Mouse (Mus musculus) liver, embryonic 12.5 days (tissue): ENCODE results near the gene F2r. TPM values are rescaled to one million over a fixed set of nuclear protein-coding genes. Genes with fewer than 3 reads are reported as not detected.
A peak's percentile ranks its signal among the peaks of the same experiment; 100 is the strongest.

ENCODE experiments used
- ATAC-seq: fragments of 200-750 bp; cut with Nextera tagmentation; 2 replicates; pipeline ENCODE4 v1.8.0; 2017; ENCODE audit warnings: moderate number of reproducible peaks, mild to moderate bottlenecking, moderate library complexity
- H3K27ac ChIP-seq: fragments of 300-500 bp; sonication (generic); 2 replicates; pipeline ENCODE4 v1.5.1; 2016; ENCODE audit warnings: mild to moderate bottlenecking
- H3K27me3 ChIP-seq: fragments of 300-500 bp; sonication (generic); replicated peaks from 2 replicates; pipeline ENCODE4 v1.6.1; 2016; ENCODE audit warnings: mild to moderate bottlenecking, moderate library complexity
- H3K36me3 ChIP-seq: fragments of 300-500 bp; sonication (generic); 2 replicates; pipeline ENCODE4 v1.6.1; 2016; ENCODE audit warnings: mild to moderate bottlenecking, moderate library complexity
- H3K4me1 ChIP-seq: fragments of 300-500 bp; sonication (generic); 2 replicates; pipeline ENCODE4 v1.6.1; 2016
- H3K4me2 ChIP-seq: fragments of 300-500 bp; sonication (generic); 2 replicates; pipeline ENCODE4 v1.6.1; 2016; ENCODE audit warnings: mild to moderate bottlenecking, moderate library complexity
- H3K4me3 ChIP-seq: fragments of 300-500 bp; sonication (generic); 2 replicates; pipeline ENCODE4 v1.5.1; 2016; ENCODE audit warnings: mild to moderate bottlenecking, moderate library complexity
- H3K9ac ChIP-seq: fragments of 300-500 bp; sonication (generic); 2 replicates; pipeline ENCODE4 v1.6.1; 2016; ENCODE audit warnings: mild to moderate bottlenecking, moderate library complexity
- H3K9me3 ChIP-seq: fragments of 300-500 bp; sonication (generic); replicated peaks from 2 replicates; pipeline ENCODE4 v1.6.1; 2016; ENCODE audit warnings: mild to moderate bottlenecking, moderate library complexity
- WGBS: fragments of 180-500 bp; shearing (Covaris S2); methylation state at CpG from one replicate; pipeline ENCODE4 v1.1.7; 2016; ENCODE audit not compliant: insufficient replicate concordance; 5-methylcytosine and 5-hydroxymethylcytosine counted together
- polyA plus RNA-seq: library from polyadenylated mRNA; unstranded; fragments of >200 nt; fragmentation: Nextera tagmentation; extraction: Ambion mirVana; gene quantifications from 2 replicates; pipeline ENCODE4 v1.2.1, GENCODE M21; 2016

The F2r gene
- polyA plus RNA-seq, 1 experiment from 2014 or later = 84.3 TPM

- WGBS = 63% methylated on average over 5 of the region's 5 CpGs
- Histone ChIP-seq H3K36me3 (no peaks in the 10 kb centered on the region), H3K4me3 (no peak overlapping the region), H3K27me3 (peaks cover 60% of the 10 kb centered on the region), H3K27ac (no peak overlapping the region), H3K9me3 (no peaks in the 10 kb centered on the region), H3K9ac (no peak overlapping the region), H3K4me2 (no peak overlapping the region), H3K4me1 (peaks cover 4% of the 10 kb centered on the region; the same call in 1 of the 2 replicates)
- no peak for ATAC-seq
These were observed 33.4 kb downstream of the F2r start for GRCm38 (mm10) chr13:95584898-95585297.

- ATAC-seq = no peak
- H3K4me3 ChIP-seq = no peak overlapping the region
- WGBS = 59% methylated on average over 19 of the region's 19 CpGs
- no peaks in the 10 kb centered on the region for H3K9me3 ChIP-seq
- H3K27me3 ChIP-seq = peaks cover 47% of the 10 kb centered on the region
- no peaks in the 10 kb centered on the region for H3K36me3 ChIP-seq
- H3K9ac ChIP-seq = no peak overlapping the region
- no peak overlapping the region for H3K27ac ChIP-seq
- peaks cover 4% of the 10 kb centered on the region; the same call in 1 of the 2 replicates for H3K4me1 ChIP-seq
- no peak overlapping the region for H3K4me2 ChIP-seq
These were observed 34.8 kb downstream of the F2r start for GRCm38 (mm10) chr13:95583237-95584189.

- H3K4me1 ChIP-seq = peaks cover 4% of the 10 kb centered on the region; the same call in 1 of the 2 replicates
- no peak for ATAC-seq
- H3K9me3 ChIP-seq = no peaks in the 10 kb centered on the region
- peaks cover 38% of the 10 kb centered on the region for H3K27me3 ChIP-seq
- H3K36me3 ChIP-seq = no peaks in the 10 kb centered on the region
- H3K4me2 ChIP-seq = no peak overlapping the region
- no peak overlapping the region for H3K4me3 ChIP-seq
- 36% methylated on average over 1 of the region's 1 CpGs for WGBS
- H3K9ac ChIP-seq = no peak overlapping the region
- H3K27ac ChIP-seq = no peak overlapping the region
These were observed 36.4 kb downstream of the F2r start for GRCm38 (mm10) chr13:95581850-95582249.

- no peak overlapping the region for H3K4me3 ChIP-seq
- peaks cover 13% of the 10 kb centered on the region; the same call in 1 of the 2 replicates for H3K27me3 ChIP-seq
- ATAC-seq = no peak
- H3K27ac ChIP-seq = no peak overlapping the region
- H3K4me1 ChIP-seq = no peaks in the 10 kb centered on the region
- 69% methylated on average over 5 of the region's 5 CpGs for WGBS
- H3K36me3 ChIP-seq = no peaks in the 10 kb centered on the region
- no peak overlapping the region for H3K4me2 ChIP-seq
- no peaks in the 10 kb centered on the region for H3K9me3 ChIP-seq
- H3K9ac ChIP-seq = no peak overlapping the region
These were observed 40.1 kb downstream of the F2r start for GRCm38 (mm10) chr13:95578016-95578697.

- H3K4me2 ChIP-seq = no peak overlapping the region
- H3K27ac ChIP-seq = no peak overlapping the region
- H3K36me3 ChIP-seq = no peaks in the 10 kb centered on the region
- 94% methylated on average over 4 of the region's 4 CpGs for WGBS
- H3K27me3 ChIP-seq = no peaks in the 10 kb centered on the region
- peaks cover 9% of the 10 kb centered on the region; the same call in 1 of the 2 replicates for H3K4me1 ChIP-seq
- no peak for ATAC-seq
- H3K9ac ChIP-seq = no peak overlapping the region
- peaks cover 8% of the 10 kb centered on the region; the same call in 1 of the 2 replicates for H3K9me3 ChIP-seq
- no peak overlapping the region for H3K4me3 ChIP-seq
These were observed 47.4 kb downstream of the F2r start for GRCm38 (mm10) chr13:95570877-95571276.

- Histone ChIP-seq H3K4me3 (no peak overlapping the region), H3K36me3 (no peaks in the 10 kb centered on the region), H3K9me3 (peaks cover 8% of the 10 kb centered on the region; the same call in 1 of the 2 replicates), H3K9ac (no peak overlapping the region), H3K27me3 (no peaks in the 10 kb centered on the region), H3K27ac (no peak overlapping the region), H3K4me1 (peaks cover 16% of the 10 kb centered on the region; the same call in 1 of the 2 replicates), H3K4me2 (no peak overlapping the region)
- ATAC-seq = no peak
These were observed 49.0 kb downstream of the F2r start for GRCm38 (mm10) chr13:95569326-95569725.

- 95% methylated on average over 3 of the region's 3 CpGs for WGBS
These were observed 50.0 kb downstream of the F2r start for GRCm38 (mm10) chr13:95568336-95568735.

GRCm38 (mm10) chr13:95566841-95567551 is 51.3 kb downstream of the F2r start:
- Histone ChIP-seq H3K4me1 (peaks cover 16% of the 10 kb centered on the region; the same call in 1 of the 2 replicates), H3K4me3 (no peak overlapping the region), H3K36me3 (no peaks in the 10 kb centered on the region), H3K9me3 (peaks cover 8% of the 10 kb centered on the region; the same call in 1 of the 2 replicates), H3K4me2 (no peak overlapping the region), H3K27ac (no peak overlapping the region), H3K27me3 (no peaks in the 10 kb centered on the region), H3K9ac (no peak overlapping the region)
- 76% methylated on average over 15 of the region's 15 CpGs for WGBS
- ATAC-seq = peak; percentile 49

More at GRCm38 (mm10) chr13:95568336-95568735, 50.0 kb downstream of the F2r start:
- Histone ChIP-seq H3K9ac (no peak overlapping the region), H3K27me3 (no peaks in the 10 kb centered on the region), H3K4me3 (no peak overlapping the region), H3K4me2 (no peak overlapping the region), H3K9me3 (peaks cover 8% of the 10 kb centered on the region; the same call in 1 of the 2 replicates), H3K27ac (no peak overlapping the region), H3K4me1 (peaks cover 16% of the 10 kb centered on the region; the same call in 1 of the 2 replicates), H3K36me3 (no peaks in the 10 kb centered on the region)
- ATAC-seq = no peak

- H3K4me1 ChIP-seq = peaks cover 16% of the 10 kb centered on the region; the same call in 1 of the 2 replicates
- no peak overlapping the region for H3K27ac ChIP-seq
- 3% methylated on average over 3 of the region's 3 CpGs for WGBS
- no peak overlapping the region for H3K9ac ChIP-seq
- no peaks in the 10 kb centered on the region for H3K27me3 ChIP-seq
- H3K9me3 ChIP-seq = peaks cover 8% of the 10 kb centered on the region; the same call in 1 of the 2 replicates
- H3K36me3 ChIP-seq = no peaks in the 10 kb centered on the region
- H3K4me3 ChIP-seq = no peak overlapping the region
- peak; percentile 65 for ATAC-seq
- H3K4me2 ChIP-seq = no peak overlapping the region
These were observed 54.6 kb downstream of the F2r start for GRCm38 (mm10) chr13:95563693-95564092.

GRCm38 (mm10) chr13:95563066-95563610 is 55.1 kb downstream of the F2r start:
- Histone ChIP-seq H3K4me1 (peaks cover 16% of the 10 kb centered on the region; the same call in 1 of the 2 replicates), H3K4me2 (no peak overlapping the region), H3K9me3 (peaks cover 8% of the 10 kb centered on the region; the same call in 1 of the 2 replicates), H3K27me3 (no peaks in the 10 kb centered on the region), H3K4me3 (no peak overlapping the region), H3K27ac (no peak overlapping the region), H3K9ac (no peak overlapping the region), H3K36me3 (no peaks in the 10 kb centered on the region)
- WGBS = 46% methylated on average over 10 of the region's 10 CpGs
- ATAC-seq = no peak

GRCm38 (mm10) chr13:95557326-95557725 is 61.0 kb downstream of the F2r start:
- no peaks in the 10 kb centered on the region for H3K9me3 ChIP-seq
- no peak overlapping the region for H3K9ac ChIP-seq
- no peak for ATAC-seq
- no peaks in the 10 kb centered on the region for H3K4me1 ChIP-seq
- H3K27me3 ChIP-seq = no peaks in the 10 kb centered on the region; the same call in 1 of the 2 replicates
- H3K36me3 ChIP-seq = no peaks in the 10 kb centered on the region
- no peak overlapping the region for H3K4me3 ChIP-seq
- no peak overlapping the region for H3K4me2 ChIP-seq
- WGBS = 70% methylated on average over 7 of the region's 7 CpGs
- H3K27ac ChIP-seq = no peak overlapping the region
